Mouse (Mus musculus) lung, embryonic 16.5 days (tissue): Measurements from ENCODE around the gene Rabep1. TPM values are rescaled to one million over a fixed set of nuclear protein-coding genes. Genes with fewer than 3 reads are reported as not detected.

ENCODE experiments used
- ATAC-seq: fragments of 200-750 bp; cut with Nextera tagmentation; 2 replicates; pipeline ENCODE4 v1.8.0; 2017; ENCODE audit warnings: low read depth, mild to moderate bottlenecking, moderate library complexity
- H3K27ac ChIP-seq: fragments of 300-500 bp; sonication (generic); 2 replicates; pipeline ENCODE4 v1.5.1; 2014; ENCODE audit warnings: mild to moderate bottlenecking, control low read depth, low read length
- H3K27me3 ChIP-seq: fragments of 300-500 bp; sonication (generic); 2 replicates; pipeline ENCODE4 v1.6.1; 2014; ENCODE audit warnings: low read depth, low read length, mixed read lengths; ENCODE audit not compliant: control insufficient read depth, insufficient read depth
- H3K36me3 ChIP-seq: fragments of 300-500 bp; sonication (generic); 2 replicates; pipeline ENCODE4 v1.6.1; 2014; ENCODE audit warnings: low read length; ENCODE audit not compliant: control insufficient read depth, insufficient read depth
- H3K4me1 ChIP-seq: fragments of 300-500 bp; sonication (generic); replicated peaks from 2 replicates; pipeline ENCODE4 v1.6.1; 2014; ENCODE audit warnings: low read length, mixed read lengths; ENCODE audit not compliant: control insufficient read depth, insufficient read depth
- H3K4me2 ChIP-seq: fragments of 300-500 bp; sonication (generic); 2 replicates; pipeline ENCODE4 v1.6.1; 2014; ENCODE audit warnings: low read depth, low read length, control low read depth
- H3K4me3 ChIP-seq: fragments of 300-500 bp; sonication (generic); 2 replicates; pipeline ENCODE4 v1.5.1; 2014; ENCODE audit warnings: mild to moderate bottlenecking, low read length, control low read depth
- H3K9ac ChIP-seq: fragments of 300-500 bp; sonication (generic); 2 replicates; pipeline ENCODE4 v1.6.1; 2014; ENCODE audit warnings: low read length, control low read depth
- H3K9me3 ChIP-seq: fragments of 300-500 bp; sonication (generic); 2 replicates; pipeline ENCODE4 v1.6.1; 2016; ENCODE audit warnings: low read length; ENCODE audit not compliant: control insufficient read depth
- WGBS: fragments of 180-500 bp; shearing (Covaris S2); extraction: QIAGEN DNeasy Blood & Tissue Kit; methylation state at CpG from one replicate; pipeline ENCODE4 v1.1.7; 2014; 5-methylcytosine and 5-hydroxymethylcytosine counted together
- polyA plus RNA-seq: library from polyadenylated mRNA; unstranded; fragments of >200 nt; fragmentation: Nextera tagmentation; extraction: Ambion mirVana; gene quantifications from 2 replicates; pipeline ENCODE4 v1.2.1, GENCODE M21; 2015

Rabep1 gene
- polyA plus RNA-seq, 1 experiment from 2014 or later, result 30.2 TPM

DNA sequence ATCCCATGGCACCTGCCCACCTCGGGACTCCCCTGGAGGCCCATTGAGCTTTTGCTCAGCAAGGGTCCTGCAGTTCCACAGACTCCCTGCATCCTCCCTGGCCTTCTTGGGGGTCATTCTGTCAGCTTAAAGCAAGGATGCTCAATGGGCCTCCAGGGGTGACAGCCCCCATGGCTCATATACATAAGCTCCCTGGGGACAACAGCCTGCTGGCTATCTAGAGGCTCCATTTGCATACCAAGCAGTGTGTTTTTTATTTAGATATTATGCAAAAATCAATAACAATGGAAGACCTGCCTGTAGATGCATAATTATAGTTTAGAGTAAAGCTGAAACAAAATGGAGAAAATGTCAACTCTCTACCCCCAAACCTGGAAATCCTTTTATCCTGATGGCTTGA, 35.6 kb upstream of the Rabep1 start:
- H3K4me3 ChIP-seq, result no peak overlapping the region
- H3K27ac ChIP-seq, result no peak overlapping the region
- H3K9me3 ChIP-seq, result no peaks in the 10 kb centered on the region
- no peaks in the 10 kb centered on the region for H3K36me3 ChIP-seq
- ATAC-seq, result no peak
- no peak overlapping the region for H3K9ac ChIP-seq
- WGBS, result 28% methylated on average over 1 of the region's 1 CpGs
- H3K4me1 ChIP-seq, result 0 out of 2 replicates have a peak, but pooled peaks cover 3% of the 10 kb centered on the region
- H3K4me2 ChIP-seq, result no peak overlapping the region
- H3K27me3 ChIP-seq, result no peaks in the 10 kb centered on the region

DNA sequence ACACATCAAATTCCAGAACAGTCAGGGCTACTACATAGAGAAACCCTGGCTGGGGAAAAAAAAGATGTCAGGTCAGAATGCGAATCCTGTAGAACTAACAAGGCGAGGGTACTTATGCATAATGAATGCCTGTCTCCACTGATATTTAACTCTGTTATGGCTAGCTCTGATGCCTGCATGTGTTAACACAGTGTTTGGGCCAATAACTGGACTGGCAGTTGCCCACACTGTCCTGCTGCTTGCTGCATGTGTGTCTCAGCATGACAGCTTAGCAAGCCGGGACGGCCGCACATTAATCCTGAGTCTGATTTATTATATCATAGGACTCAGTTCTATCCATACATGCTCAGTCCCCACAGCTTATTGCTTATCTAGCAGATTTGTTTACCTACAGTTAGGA, 33.5 kb upstream of the Rabep1 start:
- H3K4me3 ChIP-seq, result no peak overlapping the region
- no peaks in the 10 kb centered on the region for H3K36me3 ChIP-seq
- no peak for ATAC-seq
- no peak overlapping the region for H3K9ac ChIP-seq
- H3K4me1 ChIP-seq, result no peaks in the 10 kb centered on the region
- H3K27me3 ChIP-seq, result no peaks in the 10 kb centered on the region
- no peaks in the 10 kb centered on the region for H3K9me3 ChIP-seq
- WGBS, result 78% methylated on average over 5 of the region's 5 CpGs
- H3K27ac ChIP-seq, result no peak overlapping the region
- H3K4me2 ChIP-seq, result no peak overlapping the region

DNA sequence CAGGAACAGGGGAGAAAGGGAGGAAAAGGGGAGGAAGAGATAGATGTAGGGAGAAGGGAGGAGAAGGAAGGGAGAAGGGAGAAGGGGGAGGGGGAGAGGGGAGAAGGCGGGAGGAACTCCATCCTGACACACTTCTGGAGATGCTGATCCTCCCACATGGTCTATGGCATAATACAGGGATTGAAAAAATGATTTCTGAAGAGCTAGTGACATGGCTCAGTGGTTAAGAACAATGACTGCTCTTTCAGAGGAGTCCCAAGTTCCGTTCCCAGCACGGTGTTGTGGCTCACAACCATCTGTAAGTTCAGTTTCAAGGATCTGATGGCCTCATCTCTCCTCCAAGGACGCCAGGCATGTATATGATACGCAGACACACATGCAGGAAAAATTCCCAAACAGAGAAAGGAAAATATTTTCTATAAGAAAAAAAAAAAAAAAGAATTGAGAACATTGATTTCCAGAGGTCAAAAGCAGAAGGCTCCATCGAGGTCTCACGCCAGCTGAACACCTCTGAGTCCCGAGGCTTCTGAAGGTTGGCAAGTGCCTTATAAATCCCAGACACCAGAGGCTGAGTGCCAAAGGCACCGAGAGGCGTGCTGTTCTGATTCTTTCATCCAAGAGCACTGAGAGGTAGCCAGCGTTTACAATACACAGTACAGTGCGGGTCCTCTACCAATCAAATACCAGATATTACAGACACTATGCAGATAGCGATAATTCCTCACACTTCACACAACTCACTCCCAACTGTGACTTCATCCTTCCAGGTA, 32.9 kb upstream of the Rabep1 start:
- Histone ChIP-seq H3K36me3 (no peaks in the 10 kb centered on the region), H3K4me2 (no peak overlapping the region), H3K27ac (no peak overlapping the region), H3K4me3 (no peak overlapping the region), H3K4me1 (no peaks in the 10 kb centered on the region), H3K9me3 (no peaks in the 10 kb centered on the region), H3K27me3 (no peaks in the 10 kb centered on the region), H3K9ac (no peak overlapping the region)
- WGBS, result 59% methylated on average over 13 of the region's 13 CpGs
- ATAC-seq, result no peak

DNA sequence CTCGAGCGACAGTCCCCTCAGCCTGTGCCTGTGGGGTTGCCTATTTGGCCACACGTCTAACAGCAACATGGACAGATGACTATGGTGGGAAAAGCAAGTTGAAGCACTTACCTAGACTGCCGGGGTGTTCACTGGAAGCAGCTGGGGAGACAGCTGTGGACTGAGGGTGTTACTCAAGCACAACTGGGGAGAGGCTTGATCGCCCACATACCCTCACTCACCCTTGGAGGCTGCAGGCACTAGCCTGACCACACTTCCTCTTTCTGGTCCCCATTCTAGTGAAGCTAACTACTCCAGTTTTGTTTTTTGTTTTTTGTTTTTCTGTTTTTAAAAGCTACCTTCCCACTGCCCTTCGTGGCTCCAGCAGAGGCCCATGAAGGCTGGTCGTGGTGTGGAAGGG, 32.2 kb upstream of the Rabep1 start, which contains the start of gene Scimp:
TSS of gene Scimp (minus strand) at position 222 of the 400 bp plus-strand sequence.
- no peaks in the 10 kb centered on the region for H3K4me1 ChIP-seq
- no peaks in the 10 kb centered on the region for H3K27me3 ChIP-seq
- H3K27ac ChIP-seq, result no peak within 1 kb of the TSS
- whole genome bisulfite sequencing, result 77% methylated on average over 7 of the region's 7 CpGs
- no peak within 1 kb of the TSS for H3K9ac ChIP-seq
- H3K9me3 ChIP-seq, result no peaks in the 10 kb centered on the region
- no peak within 1 kb of the TSS for H3K4me2 ChIP-seq
- H3K4me3 ChIP-seq, result no peak within 1 kb of the TSS
- ATAC-seq, result no peak
- no peaks in the 10 kb centered on the region for H3K36me3 ChIP-seq

DNA sequence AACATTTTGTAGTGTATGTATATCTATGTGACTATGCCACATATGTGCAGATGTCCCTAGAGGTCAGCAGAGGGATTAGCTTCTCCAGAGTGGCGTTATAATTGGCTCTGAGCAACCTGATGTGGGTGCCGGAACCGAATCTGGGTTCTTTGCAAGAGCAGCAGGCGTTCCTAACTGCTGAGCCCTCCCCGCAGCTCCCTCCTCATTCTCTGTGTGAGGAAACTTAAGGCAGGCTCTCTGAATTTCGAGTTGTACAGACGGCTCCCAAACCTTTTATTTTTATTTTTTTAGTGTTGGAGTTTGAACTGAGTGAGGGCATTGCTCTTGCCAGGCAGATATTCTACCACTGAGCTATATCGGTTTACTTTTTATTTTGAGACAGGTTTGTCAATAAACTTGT, 29.5 kb upstream of the Rabep1 start:
- Histone ChIP-seq H3K36me3 (no peaks in the 10 kb centered on the region), H3K4me2 (no peak overlapping the region), H3K4me3 (no peak overlapping the region), H3K4me1 (no peaks in the 10 kb centered on the region), H3K27ac (no peak overlapping the region), H3K27me3 (no peaks in the 10 kb centered on the region), H3K9me3 (no peaks in the 10 kb centered on the region), H3K9ac (no peak overlapping the region)
- 73% methylated on average over 8 of the region's 8 CpGs for WGBS
- no peak for ATAC-seq

DNA sequence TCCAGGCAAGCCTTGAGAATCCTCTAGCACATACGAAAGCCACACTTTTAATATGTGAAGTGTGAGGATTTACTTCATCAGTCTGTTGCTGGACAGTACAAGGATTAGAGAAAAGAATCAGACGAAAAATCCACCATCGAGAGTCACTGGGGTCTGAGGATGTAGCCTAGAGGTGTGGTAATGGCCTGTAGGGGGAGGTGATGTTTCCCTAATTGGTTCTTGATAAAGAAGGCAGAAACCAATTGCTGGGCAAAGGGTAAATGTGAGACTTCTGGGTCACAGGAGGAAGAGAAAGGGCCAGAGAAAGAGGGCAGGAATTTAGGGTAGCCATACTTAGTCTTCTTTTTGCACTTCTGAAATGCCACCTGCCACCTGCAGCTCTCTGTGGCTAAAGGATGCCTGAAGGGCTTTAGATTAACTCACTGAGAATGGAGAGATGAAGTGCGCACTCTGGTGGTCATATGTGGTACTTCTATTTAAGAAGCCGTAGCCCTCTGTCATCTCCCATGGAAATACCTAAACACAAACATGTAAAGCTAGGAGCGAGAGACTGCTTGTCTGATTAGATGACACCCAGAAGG, 29.0 kb upstream of the Rabep1 start:
- H3K4me1 ChIP-seq, result no peaks in the 10 kb centered on the region
- no peak for ATAC-seq
- H3K9ac ChIP-seq, result no peak overlapping the region
- no peak overlapping the region for H3K4me3 ChIP-seq
- no peaks in the 10 kb centered on the region for H3K9me3 ChIP-seq
- H3K36me3 ChIP-seq, result no peaks in the 10 kb centered on the region
- H3K27ac ChIP-seq, result no peak overlapping the region
- WGBS, result 24% methylated on average over 6 of the region's 6 CpGs
- no peaks in the 10 kb centered on the region for H3K27me3 ChIP-seq
- H3K4me2 ChIP-seq, result no peak overlapping the region

DNA sequence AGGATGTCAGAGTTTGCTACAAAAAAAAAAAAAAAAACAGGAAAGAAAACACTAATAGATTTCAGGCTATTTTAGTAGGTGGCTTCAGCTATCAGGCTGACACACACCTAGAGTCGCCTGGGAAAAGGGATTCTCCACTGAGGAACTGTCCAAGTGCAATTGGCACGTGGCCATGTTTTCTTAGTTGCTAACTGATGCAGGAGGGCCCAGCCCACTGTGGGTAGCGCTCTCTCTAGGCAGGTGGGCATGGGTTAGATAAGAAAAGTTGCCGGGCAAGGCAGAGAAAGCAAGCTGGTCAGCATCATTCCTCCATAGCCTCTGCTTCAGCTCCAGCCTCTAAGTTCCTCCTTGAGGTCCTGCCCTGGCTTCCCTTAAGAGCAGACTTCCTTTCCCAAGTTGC, 27.8 kb upstream of the Rabep1 start:
- ATAC-seq, result no peak
- Histone ChIP-seq H3K27me3 (no peaks in the 10 kb centered on the region), H3K27ac (no peak overlapping the region), H3K4me3 (no peak overlapping the region), H3K36me3 (no peaks in the 10 kb centered on the region), H3K9ac (no peak overlapping the region), H3K4me1 (no peaks in the 10 kb centered on the region), H3K9me3 (no peaks in the 10 kb centered on the region), H3K4me2 (no peak overlapping the region)
- WGBS, result 59% methylated on average over 4 of the region's 4 CpGs

DNA sequence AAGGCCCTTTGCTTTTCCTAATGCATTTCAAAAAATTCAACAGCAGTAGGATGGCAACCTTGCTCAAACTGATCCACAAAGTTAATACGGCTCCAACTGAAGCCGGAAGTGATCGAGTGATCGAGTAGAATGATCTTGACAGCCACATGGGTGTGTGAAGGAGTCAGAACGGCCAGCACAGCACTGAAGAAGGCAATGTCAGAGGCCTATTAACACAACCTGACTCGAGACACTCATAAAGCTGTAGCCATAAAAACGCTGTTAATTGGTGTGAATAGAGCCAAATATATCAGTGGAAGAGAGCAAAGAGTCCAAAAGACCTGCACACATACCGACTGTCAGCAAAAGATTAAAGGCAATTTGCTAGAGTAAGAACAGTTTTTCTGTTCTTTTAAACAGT, 24.5 kb upstream of the Rabep1 start:
- H3K9ac ChIP-seq, result no peak overlapping the region
- no peak for ATAC-seq
- WGBS, result 74% methylated on average over 8 of the region's 8 CpGs
- H3K9me3 ChIP-seq, result no peaks in the 10 kb centered on the region
- peaks cover 6% of the 10 kb centered on the region for H3K4me1 ChIP-seq
- no peaks in the 10 kb centered on the region for H3K36me3 ChIP-seq
- no peaks in the 10 kb centered on the region for H3K27me3 ChIP-seq
- H3K4me2 ChIP-seq, result no peak overlapping the region
- no peak overlapping the region for H3K4me3 ChIP-seq
- no peak overlapping the region for H3K27ac ChIP-seq

DNA sequence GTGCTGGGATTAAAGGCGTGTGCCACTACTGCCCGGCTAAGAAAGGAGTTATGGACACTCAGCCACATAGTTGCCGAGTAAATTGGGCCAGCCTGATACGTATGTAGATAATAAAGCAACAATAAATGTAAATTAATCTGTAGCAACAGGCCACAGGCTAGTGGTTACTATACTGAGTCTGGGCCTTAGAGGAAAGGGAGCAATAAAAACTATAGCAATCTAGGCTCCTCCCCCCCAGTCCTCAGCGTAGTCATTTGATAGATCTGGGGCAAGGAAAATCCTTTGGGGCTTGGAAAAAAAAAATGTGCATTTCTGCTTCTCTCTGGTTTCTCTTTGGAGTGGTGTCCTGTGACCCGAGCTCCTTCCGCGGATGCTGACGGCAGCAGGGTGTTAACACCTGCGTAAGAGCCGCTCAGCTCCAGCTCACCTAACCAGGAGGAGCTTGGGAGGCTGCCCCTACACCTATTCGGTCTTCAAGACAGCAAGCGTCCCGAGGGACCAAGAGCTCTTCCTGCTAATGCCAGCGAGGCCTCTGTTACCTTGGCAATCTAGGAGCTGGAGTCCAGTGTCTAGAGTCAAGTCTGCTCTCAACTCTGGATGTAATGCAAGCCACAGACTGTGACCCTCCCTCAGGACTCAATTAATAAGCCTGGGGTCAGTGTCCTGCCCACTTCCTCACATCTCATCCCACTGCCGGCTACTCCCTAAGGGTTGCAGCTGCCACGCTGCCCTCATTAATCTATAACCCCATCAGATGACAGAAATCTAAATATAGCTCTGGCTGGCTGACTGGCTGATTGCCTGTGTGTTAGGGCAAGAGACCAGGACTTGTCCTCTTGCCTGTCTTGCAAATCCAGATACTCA, 22.6 kb upstream of the Rabep1 start:
- Histone ChIP-seq H3K4me2 (no peak overlapping the region; the same call in 1 of the 2 replicates), H3K9me3 (no peaks in the 10 kb centered on the region), H3K9ac (0 out of 2 replicates have a peak overlapping the region, but pooled peaks have one; percentile 18), H3K36me3 (no peaks in the 10 kb centered on the region), H3K27ac (no peak overlapping the region), H3K4me1 (peaks cover 6% of the 10 kb centered on the region), H3K4me3 (no peak overlapping the region), H3K27me3 (no peaks in the 10 kb centered on the region)
- WGBS, result 33% methylated on average over 17 of the region's 17 CpGs
- ATAC-seq, result peak; percentile 17; the same call in 1 of the 2 replicates
